Mouse (Mus musculus) cerebellum, adult 2 months (tissue): ENCODE measurements around the gene Aldh1l1. TPM values are rescaled to one million over a fixed set of nuclear protein-coding genes. Genes with fewer than 3 reads are reported as not detected.

ENCODE experiments used
- DNase-seq, 2 experiments: peaks; one replicate each; pipeline ENCODE4 v3.0.0; 2021
- H3K27ac ChIP-seq: fragments of 200-500 bp; 2 replicates; pipeline ENCODE4 v1.5.1; 2012; ENCODE audit warnings: low read length, control low read depth, inconsistent platforms; ENCODE audit not compliant: insufficient read depth
- H3K27me3 ChIP-seq: fragments of 200-500 bp; 2 replicates; pipeline ENCODE4 v1.6.1; 2012; ENCODE audit warnings: inconsistent platforms, mild to moderate bottlenecking, low read length, moderate library complexity; ENCODE audit not compliant: control insufficient read depth, insufficient read depth
- H3K4me1 ChIP-seq: fragments of 200-500 bp; 2 replicates; pipeline ENCODE4 v1.6.1; 2011; ENCODE audit warnings: low read length; ENCODE audit not compliant: control insufficient read depth, insufficient read depth
- H3K4me3 ChIP-seq: fragments of 200-500 bp; replicated peaks from 2 replicates; pipeline ENCODE3; 2011; ENCODE audit warnings: mild to moderate bottlenecking, low read depth, low read length, control low read depth; ENCODE audit not compliant: insufficient read depth
- CTCF ChIP-seq: fragments of 200-500 bp; IDR thresholded peaks from 2 replicates; pipeline ENCODE4 v1.5.1; 2011; ENCODE audit warnings: low read depth, mild to moderate bottlenecking, control low read depth, low read length, moderate library complexity, borderline replicate concordance; ENCODE audit not compliant: insufficient read depth
- POLR2A ChIP-seq: fragments of 200-500 bp; IDR thresholded peaks from 2 replicates; pipeline ENCODE4 v1.6.1; 2011; ENCODE audit warnings: low read length, control low read depth, borderline replicate concordance; ENCODE audit not compliant: insufficient read depth
- WGBS: fragments of 180-500 bp; shearing (Covaris S2); methylation state at CpG from one replicate; pipeline ENCODE4 v1.1.7; 2018; 5-methylcytosine and 5-hydroxymethylcytosine counted together
- polyA plus RNA-seq: library from polyadenylated mRNA; depleted of rRNA; stranded (reverse); fragments of >200 nt; gene quantifications from 2 replicates; pipeline ENCODE4 v1.2.3, GENCODE M21; 2012; rRNA removed

Aldh1l1 gene
- polyA plus RNA-seq, 1 experiment: 50.1 TPM

DNA sequence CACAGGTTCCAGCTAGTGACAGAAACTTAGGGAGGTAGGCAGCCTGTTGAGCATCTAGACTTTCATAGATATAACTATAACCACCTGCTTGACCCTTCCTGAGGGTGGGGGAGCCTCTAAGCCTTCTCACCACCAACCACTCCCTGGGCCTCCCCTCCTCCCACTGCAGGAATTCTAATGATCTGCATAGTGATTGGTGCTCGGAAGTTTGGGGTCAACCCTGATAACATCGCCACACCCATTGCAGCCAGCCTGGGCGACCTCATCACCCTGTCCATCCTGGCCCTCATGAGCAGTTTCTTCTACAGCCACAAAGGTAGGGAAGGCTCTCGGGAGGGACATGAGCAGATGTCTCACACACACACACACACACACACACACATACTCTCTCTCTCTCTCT, 148.9 kb downstream of the Aldh1l1 start:
- H3K4me1 ChIP-seq: 0 out of 2 replicates have a peak, but pooled peaks cover 6% of the 10 kb centered on the region
- no peak overlapping the region for H3K4me3 ChIP-seq
- no peak for DNase-seq
- no peak overlapping the region for H3K27ac ChIP-seq
- WGBS: 90% methylated on average over 4 of the region's 4 CpGs
- no peaks in the 10 kb centered on the region for H3K27me3 ChIP-seq
- no peak for TF ChIP-seq POLR2A
- TF ChIP-seq CTCF: no peak

DNA sequence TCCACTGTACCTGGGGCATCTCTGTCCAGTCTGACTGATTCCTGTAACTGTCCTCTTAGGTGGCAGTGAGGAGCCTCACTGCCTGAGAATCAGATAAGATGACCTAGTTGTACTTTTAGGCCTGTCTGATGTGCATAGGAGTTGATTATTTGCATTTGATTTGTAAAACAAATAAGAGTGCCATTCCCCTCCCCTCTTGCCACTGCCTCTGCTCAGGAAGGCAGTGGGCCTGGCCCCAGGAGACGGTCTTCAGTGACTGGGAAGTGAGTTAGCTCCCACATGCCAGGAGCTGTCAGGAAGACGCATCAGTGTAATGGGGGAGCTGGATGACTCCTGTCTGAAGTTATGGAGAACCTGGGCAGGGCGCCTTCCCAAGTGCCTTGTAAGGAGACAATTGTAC, 149.4 kb downstream of the Aldh1l1 start:
- H3K4me3 ChIP-seq: no peak overlapping the region
- 92% methylated on average over 3 of the region's 3 CpGs for WGBS
- H3K27me3 ChIP-seq: no peaks in the 10 kb centered on the region
- H3K4me1 ChIP-seq: 0 out of 2 replicates have a peak, but pooled peaks cover 6% of the 10 kb centered on the region
- no peak for DNase-seq
- TF ChIP-seq POLR2A: no peak
- no peak for TF ChIP-seq CTCF
- no peak overlapping the region for H3K27ac ChIP-seq

DNA sequence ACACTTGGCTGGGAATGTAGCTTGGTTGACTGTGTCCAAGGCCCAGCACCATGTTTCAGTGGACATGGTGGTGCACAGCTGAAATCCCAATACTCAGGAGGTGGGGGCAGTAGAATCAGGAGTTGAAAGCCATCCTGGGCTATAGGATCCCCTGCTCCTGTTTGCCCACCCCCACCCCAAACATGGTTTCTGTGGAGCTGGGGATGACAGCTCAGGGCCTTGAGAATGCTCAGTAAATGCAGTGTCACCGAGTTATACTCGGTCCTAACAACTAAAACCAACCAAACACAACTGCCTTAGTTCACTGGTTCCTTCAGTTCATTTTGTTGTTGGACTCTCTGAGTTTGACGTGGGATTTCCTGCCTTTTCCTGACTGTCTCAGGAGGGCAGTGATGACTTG, 156.8 kb downstream of the Aldh1l1 start:
- H3K27me3 ChIP-seq: no peaks in the 10 kb centered on the region
- no peak overlapping the region for H3K27ac ChIP-seq
- TF ChIP-seq POLR2A (no peak), CTCF (no peak)
- H3K4me3 ChIP-seq: no peak overlapping the region
- no peaks in the 10 kb centered on the region for H3K4me1 ChIP-seq
- DNase-seq: no peak
- WGBS: 90% methylated on average over 3 of the region's 3 CpGs

DNA sequence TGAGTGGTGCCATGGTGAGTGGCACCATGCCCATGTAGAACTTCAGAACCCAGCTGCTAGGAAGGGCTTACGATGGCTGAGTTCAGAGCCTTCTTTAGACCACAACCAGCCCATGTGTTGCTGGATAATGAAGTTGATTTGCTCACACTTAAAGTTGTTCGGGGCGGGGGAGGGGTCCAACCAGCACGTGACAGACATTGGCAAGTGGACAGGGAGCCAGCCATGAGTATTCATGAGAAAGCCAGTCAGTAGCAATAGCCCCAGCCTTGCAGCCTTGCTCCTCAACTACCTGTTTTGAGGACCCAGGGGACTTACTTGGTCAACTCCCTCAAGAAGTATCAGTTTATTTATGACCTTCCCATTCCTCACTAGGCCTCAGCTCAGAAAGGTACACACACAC, 158.7 kb downstream of the Aldh1l1 start:
- 39% methylated on average over 4 of the region's 4 CpGs for WGBS
- Histone ChIP-seq H3K27ac (no peak overlapping the region), H3K27me3 (no peaks in the 10 kb centered on the region), H3K4me1 (no peaks in the 10 kb centered on the region), H3K4me3 (no peak overlapping the region)
- no peak for DNase-seq
- TF ChIP-seq POLR2A: no peak
- no peak for TF ChIP-seq CTCF

DNA sequence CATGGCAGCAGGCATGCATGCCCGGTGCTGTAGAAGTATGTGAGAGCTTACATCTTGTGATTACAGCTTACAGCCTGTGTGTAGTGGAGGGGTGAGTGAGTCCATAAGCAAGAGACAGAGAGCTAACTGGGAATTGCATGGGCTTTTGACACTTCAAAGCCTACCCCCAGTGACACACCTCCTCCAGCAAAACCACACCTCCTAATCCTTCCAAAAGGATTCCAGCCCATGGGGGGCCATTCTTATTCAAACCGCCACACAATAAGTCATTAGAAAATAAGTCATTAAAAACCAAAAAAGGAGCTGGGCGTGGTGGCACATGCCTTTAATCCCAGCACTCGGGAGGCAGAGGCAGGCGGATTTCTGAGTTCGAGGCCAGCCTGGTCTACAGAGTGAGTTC, 162.2 kb downstream of the Aldh1l1 start:
- no peak for DNase-seq
- Histone ChIP-seq H3K4me3 (no peak overlapping the region), H3K27me3 (no peaks in the 10 kb centered on the region), H3K27ac (no peak overlapping the region), H3K4me1 (no peaks in the 10 kb centered on the region)
- TF ChIP-seq CTCF (no peak), POLR2A (no peak)
- 95% methylated on average over 6 of the region's 6 CpGs for WGBS

DNA sequence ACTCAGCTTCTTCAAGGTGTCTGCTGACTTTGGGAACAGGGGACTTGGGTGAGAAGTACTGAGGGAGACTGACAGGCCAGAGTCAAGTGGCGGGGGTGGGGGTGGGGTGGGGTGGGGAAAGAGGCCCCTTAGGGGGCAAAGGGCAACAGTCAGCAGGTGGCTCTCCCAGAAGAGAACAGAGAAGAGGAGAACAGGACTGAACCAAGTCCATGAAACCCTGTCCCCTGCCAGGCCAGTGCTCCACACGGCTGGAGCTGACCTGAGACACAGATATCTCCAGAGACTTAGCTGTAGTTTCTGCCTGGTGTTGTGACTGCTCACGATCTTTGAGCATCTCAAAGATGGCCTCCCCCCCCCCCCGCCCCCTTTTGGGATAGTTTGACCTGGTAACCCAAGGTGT, 163.1 kb downstream of the Aldh1l1 start:
- Histone ChIP-seq H3K4me3 (no peak overlapping the region), H3K27me3 (no peaks in the 10 kb centered on the region), H3K27ac (no peak overlapping the region), H3K4me1 (no peaks in the 10 kb centered on the region)
- 72% methylated on average over 4 of the region's 4 CpGs for WGBS
- TF ChIP-seq CTCF (no peak), POLR2A (no peak)
- DNase-seq: no peak

Other genes with a start within 250 kb of the Aldh1l1 start
- gene Vmn1r54, start 240.1 kb upstream of the Aldh1l1 start, polyA plus RNA-seq: not detected in 2 replicates
- not detected in 2 replicates for gene BC048671, start 185.2 kb upstream of the Aldh1l1 start, polyA plus RNA-seq
- gene Chst13, start 161.2 kb upstream of the Aldh1l1 start, polyA plus RNA-seq: not detected in 2 replicates
- gene Uroc1, start 153.1 kb upstream of the Aldh1l1 start, polyA plus RNA-seq: not detected in 2 replicates
- gene Zxdc, start 116.9 kb upstream of the Aldh1l1 start, polyA plus RNA-seq: 20.3 and 21.5 TPM in 2 replicates
- gene Cfap100, start 57.6 kb upstream of the Aldh1l1 start, polyA plus RNA-seq: 5.3 and 5.5 TPM in 2 replicates
- gene Klf15, start 23.9 kb upstream of the Aldh1l1 start, polyA plus RNA-seq: 26.1 and 28.4 TPM in 2 replicates
- gene Slc41a3, start 118.3 kb downstream of the Aldh1l1 start, polyA plus RNA-seq: 32.8 and 36.1 TPM in 2 replicates